Mouse (Mus musculus) C2C12 (cell line): ENCODE results near the gene Gm49333.

Experiments
- CEBPB ChIP-seq: IDR thresholded peaks from one replicate; pipeline ENCODE4 v1.6.1; 2011; ENCODE audit warnings: low read depth, mild to moderate bottlenecking, control low read depth, moderate library complexity
- MYOD1 ChIP-seq: IDR thresholded peaks from one replicate; pipeline ENCODE4 v1.6.1; 2011; ENCODE audit warnings: low read depth; ENCODE audit not compliant: control insufficient read depth, insufficient read length

DNA sequence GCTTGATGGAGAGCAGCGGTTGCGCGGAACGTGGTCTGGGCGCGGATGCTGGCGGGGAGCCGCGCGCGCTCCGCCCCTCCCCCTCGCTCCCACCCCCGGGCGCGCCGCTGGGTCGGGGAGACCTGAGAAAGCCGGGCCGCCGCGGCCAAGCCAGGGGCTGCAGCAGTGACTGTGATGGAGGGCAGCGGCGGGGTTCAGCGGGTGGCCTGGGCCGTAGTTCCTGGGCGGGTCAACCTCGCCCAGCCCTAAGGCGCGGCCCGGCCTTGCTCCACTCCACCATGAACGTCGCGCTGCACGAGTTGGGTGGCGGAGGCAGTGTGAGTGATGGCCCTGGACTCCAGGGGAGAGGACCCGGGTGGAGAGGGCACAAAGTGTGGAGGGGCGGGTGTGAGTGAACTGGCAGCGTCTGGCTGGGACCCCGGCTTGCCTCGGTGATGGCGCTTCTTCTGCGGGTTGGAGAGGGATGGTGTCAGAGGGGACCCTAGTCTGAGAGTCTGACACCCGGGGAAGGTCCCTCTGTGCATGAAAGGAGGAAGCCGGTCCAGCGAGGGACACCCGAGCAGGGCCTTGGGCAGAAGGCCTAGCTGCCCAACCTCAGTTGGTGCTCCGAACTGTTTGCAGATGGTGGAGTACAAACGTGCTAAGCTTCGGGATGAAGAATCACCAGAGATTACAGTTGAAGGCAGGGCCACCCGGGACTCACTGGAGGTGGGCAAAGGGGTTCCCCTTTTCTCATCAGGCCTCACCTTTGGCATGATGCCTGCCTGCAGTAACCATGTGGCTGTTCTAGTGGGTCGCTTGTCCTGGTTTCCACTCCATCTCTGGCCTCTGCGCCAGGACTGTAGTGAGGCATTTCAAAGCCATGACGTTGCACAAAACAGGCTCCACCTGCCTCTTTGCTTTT lies 18.6 kb downstream of the Gm49333 start, which contains the start of gene Ece2:
- TF ChIP-seq CEBPB, result no peak
- TF ChIP-seq MYOD1, result no peak
